Mouse (Mus musculus) kidney, postnatal 10 days (tissue): Measurements from ENCODE around the gene Lrwd1.
"Not testable (repeated sequence)": the region's sequence is repeated elsewhere in the genome, so short reads cannot be mapped to it uniquely, and the experiment has no call there.

Experiments
- DNase-seq: peaks from one replicate; pipeline ENCODE4 v3.0.0; 2021; ENCODE audit warnings: mixed read lengths

Lrwd1 gene

DNA sequence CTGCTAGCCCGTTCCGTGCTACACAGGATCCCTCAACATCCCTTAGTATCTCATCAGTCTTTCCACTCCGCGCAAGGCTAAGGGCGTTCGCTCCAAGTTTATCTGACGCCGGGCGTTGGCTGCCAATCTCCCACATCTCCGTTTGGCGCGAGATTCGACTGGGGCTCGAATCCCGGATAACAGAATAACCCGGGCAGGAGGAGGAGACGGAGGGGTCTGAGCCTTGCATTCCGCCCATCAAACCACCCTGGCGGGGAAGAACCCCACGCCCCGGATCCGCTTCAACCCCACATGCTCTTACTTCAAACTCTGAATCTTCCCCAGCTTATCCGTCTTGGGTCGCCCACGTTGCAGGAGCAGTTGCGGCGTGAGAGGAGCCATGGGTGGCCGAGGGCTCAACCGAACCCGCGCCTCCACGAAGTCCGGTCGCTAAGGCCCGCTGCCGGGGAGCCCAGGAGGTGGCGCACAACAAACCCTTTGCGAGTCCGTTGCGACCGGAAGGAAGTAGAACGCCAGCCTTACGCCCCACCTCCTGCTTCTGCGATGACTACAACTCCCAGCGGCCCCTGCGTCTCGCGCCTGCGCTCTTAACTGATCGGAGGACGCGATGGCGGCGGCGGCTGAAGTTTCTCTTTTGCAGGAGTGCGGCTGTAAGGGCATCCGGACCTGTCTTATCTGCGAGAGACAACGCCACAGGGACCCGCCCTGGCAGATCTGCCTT lies at the start of gene Lrwd1, which contains the start of gene Alkbh4:
Gene Lrwd1 (minus strand): TSS at position 504 of the 721 bp plus-strand sequence.
Gene Alkbh4 (plus strand): TSS at position 576 of the 721 bp plus-strand sequence.
- peak; percentile 98 for DNase-seq

DNA sequence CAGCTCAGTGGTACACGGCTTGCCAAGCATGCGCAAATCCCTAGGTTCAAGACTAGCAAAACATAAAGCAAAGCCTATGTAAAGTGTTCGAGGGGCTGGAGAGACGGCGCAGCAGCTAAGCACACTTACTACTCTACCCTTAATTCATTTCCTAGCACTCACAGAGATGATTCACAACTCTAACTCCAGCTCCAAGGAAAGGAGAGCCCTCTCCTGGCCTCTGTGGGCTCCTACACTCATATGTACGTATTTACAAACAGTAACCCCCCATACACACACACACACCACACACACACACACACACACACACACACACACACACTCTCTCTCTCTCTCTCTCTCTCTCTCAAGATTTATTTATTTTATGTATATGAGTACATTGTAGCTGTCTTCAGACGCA lies 47.9 kb upstream of the Lrwd1 start:
- no peak for DNase-seq

DNA sequence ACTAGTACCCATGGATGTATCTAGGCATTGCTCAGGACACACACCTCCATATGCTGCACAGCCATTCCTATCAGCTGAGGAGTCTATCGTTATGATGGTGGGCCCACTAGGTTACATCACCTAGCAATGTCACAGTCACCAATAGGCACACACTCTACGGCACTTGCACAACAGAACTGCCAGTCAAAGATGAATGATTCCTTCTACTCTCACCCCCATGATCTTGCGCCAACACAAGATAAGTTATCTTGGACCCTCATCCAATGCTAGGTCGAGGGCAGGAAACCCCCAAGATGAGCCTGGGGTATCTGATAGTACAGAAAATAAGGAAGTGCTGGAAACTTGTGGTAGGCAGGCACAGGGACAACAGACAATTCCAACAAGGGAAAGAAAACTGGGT lies 47.0 kb upstream of the Lrwd1 start:
- no peak for DNase-seq

DNA sequence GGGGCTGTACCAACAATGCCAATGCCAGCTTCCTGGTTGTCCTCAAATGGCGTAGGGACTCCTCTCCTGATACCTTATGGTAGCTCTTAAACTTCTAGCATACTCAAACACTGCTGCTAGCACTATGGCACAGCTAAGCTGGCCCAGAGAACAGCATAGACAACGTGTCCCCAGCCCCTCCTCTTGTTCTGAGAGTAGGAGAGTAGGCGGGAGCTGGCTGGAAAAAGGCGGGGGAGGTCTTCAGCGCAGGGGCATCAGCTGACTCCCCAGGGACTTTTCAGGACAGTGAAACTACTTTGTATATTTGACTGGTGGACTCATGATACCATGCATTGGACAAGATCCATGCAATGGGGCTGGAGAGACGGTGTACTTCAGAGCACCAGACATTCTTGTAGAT lies 46.2 kb upstream of the Lrwd1 start:
- DNase-seq, result no peak

DNA sequence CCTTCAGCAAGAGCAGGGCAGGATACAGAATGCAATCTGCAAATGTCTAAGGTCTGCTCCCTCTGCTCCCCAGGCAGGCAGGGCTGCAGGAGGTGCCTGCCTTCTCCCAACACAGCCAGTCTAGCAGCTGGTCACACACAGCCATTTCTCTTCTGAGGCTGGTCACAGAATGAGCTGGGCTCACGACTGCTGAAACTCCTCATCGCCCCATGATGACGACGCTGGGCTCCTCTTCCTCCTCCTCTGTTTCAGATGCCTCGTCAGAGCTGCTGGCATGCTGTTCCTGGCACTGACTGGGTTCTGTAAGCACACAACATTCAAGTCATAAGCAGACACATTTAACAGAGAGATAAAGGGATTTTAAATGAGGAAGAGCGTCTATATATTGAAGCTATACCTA lies 45.3 kb upstream of the Lrwd1 start:
- DNase-seq, result no peak

DNA sequence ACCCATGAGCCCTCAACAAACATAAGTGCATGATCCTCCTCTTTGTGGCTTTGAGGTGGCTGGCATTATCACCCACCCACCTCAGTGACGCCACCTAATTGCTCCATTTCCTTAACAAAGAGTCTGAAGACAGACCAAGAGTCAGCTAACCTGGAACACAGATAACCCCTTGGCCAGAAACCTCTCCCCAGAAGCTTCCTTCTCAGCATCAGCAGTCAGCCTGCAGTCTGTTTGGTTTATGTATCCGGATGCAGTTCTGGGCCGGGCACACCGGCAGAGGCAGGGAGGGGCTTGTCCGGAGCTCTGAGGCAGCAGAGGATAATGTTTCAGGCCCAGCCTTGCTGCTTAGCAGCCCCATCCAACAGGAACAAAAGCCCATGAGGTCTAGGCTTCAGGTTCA lies 43.7 kb upstream of the Lrwd1 start:
- DNase-seq, result no peak

DNA sequence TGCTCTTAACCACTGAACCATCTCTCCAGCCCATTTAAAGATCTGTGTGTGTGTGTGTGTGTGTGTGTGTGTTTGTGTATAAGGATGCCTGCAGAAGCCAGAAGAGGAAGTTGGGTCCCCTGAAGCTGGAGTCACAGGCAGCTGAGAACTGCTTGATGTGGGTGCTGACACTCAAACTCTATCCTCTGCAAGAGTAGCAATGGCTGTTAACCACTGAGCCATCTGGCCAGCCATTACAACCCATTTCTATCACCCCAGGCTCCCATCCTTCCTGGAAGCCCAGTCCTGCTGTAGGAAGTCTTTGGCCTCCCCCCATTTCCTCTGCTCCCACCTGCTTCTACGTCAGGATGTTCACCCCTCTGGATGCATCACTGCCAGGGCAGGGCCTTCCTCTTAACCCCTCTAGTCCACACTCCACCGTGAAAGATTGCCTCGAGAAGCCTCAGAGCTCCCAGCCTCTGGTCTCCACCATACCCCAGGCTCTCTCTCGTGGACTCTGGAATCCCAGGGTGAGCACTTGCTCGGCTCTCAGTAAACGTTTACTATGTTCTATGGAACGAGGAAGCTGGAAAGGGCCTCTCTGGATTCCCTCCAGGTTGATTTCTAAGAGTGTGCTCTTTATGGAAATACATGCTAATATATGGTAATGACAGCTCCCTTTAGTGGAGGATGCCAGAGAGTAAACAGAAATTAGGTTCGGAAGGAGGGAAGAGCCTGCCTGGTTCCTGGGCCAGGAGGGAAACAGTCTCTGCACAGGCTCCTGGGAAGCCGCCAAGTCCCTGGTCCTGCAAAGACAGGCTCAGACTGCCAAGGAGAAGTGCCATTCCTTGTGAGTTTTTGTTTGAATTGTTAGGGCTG lies 38.0 kb upstream of the Lrwd1 start:
- DNase-seq, result peak; percentile 79

DNA sequence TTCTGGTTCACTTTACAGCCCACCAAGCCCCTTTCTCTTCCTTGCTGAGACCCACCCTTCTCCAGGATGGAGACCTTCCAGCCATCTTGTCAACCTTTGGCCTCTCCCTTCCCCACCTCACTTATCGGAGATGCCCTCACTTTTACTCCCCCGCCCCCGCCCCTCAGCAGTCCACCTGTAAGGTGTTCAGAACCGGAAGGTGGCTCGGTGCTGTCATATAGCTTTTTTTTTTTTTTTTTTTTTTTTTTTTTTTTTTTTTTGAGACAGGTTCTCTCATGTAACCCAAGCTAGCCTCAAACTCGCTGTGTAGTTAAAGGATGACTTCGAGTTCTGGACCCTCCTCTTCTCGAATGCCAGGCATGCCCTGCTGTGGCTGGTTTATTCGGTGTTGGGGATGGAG lies 37.1 kb upstream of the Lrwd1 start:
- DNase-seq, result no peak

DNA sequence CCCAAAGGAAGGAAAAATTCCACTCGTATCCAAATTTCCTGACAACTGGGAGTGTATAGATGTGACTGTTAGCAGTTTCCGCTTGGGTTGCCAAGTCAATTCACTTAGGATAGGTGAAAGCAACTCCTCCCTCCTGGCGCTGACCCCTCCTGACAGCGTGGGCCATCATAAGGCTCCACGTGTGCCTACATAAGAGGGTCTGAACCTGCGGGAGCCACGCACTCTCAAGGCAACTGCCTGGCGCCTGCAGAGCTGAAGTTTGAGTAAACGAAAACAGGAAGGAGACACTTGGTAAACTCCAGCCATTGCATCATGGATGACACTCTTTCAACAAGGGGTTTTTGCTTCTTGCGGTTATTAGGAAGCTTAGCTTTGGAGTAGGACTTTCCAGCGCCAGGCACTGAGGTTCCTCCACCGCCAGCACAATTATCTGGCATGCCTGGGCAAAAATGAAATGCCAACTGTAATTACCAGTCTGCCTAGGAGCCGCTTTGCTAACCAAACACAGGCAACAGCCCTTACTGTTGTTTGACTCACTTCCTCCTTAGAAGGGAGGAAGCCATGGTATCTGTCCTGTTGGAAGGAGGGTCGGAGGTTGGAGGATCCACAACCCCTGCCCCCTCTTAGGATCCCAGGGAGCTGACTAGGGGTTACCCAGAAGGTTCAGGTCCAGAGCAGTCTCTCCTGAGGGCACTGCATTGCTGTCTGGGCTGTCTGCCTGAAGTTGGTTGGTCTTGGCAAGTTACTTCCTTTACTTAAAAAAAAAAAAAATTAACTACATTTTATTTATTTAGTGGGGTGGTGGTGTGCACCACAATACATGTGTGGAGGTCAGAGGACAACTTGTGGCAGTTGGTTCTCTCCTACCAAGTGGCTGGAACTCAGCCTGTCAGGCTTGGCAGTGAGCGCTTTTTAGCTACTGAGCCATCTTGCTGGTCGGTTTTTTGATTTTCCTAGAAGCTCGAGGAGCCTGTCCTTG lies 35.8 kb upstream of the Lrwd1 start:
- DNase-seq, result no peak

DNA sequence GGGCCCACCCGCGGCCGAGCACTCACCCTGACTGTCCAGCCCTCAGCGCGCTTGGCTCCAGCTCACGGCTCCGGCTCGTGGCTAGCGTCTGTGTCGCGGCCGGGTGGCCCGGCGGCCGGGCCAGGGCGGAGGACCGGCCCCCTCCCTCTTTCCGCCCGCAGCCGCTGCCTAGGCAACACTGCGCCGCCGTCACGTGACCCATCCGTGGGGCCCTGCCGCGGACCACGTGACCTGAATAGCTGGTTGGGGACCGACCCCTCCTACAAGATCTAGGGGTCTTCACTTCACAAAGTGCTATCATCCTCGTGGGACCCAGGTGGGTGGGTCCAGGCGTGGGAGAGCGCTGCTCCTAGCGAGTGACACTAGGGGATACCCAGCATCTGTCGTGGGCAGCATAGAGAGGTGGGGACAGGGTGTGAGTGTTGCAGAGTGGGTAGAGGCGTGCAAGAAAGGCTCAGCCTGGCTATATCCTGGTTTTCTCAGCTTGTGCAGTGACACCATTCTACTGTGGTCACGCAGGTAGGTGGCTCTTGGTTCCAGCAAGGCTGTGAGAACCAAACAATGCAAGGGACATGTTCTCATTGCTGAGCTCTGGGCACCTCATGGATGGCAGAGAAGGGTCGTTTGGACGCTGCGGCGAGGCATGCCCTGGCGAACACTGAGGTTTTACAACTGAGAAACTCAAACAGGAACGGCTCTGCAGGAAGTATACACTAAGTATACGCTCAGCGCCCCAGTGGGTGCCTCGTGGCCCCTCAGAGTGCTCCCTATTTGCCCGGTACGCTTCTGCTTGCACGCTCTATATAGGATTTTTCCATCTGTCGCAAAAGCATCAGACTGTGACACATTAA lies 34.9 kb upstream of the Lrwd1 start, which contains the start of gene Orai2:
Gene Orai2 (minus strand): TSS at position 202 of the 851 bp plus-strand sequence.
- peak; percentile 91 for DNase-seq

DNA sequence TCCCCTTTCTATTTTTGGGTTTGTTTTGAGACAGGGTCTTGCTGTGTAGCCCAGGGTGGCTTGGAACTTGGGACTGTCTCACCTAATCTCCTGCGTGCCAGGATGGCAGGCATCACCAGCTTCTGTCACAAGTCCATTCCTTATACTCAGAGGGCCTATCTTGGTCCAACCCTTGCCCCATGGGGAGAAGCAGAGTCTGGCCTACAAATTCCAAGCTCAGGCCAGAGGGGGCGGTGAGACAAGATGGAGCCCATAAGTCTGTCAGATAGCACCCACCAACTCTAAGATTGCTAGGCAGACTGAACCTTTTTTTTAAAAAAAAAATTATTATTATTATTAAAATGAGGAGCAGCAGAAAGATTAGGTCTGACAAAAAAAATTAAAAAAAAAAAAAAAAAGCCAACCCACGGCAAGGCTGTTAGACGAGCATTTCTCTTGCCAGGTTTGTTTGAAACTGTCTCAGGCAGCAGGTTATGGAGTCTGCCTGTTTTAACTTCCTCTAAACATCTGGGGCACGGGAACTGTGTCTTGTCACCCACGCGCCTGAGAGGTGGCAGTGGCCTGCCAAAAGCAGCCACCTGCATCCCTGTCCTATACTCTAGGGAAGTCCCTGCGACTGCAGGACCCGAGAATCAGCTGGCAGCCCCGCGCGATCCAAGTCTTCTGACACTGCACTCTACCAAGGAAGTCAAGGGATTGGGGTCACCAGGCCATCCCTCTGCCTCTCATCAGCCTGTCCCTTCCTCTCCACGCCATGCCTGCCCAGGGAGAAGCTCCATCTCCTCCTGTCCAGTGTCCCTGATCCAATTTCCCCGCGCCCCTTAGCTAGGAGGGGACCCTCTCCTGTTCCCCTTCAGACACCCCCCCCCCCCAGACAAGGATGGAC lies 34.0 kb upstream of the Lrwd1 start:
- DNase-seq, result peak; percentile 55

DNA sequence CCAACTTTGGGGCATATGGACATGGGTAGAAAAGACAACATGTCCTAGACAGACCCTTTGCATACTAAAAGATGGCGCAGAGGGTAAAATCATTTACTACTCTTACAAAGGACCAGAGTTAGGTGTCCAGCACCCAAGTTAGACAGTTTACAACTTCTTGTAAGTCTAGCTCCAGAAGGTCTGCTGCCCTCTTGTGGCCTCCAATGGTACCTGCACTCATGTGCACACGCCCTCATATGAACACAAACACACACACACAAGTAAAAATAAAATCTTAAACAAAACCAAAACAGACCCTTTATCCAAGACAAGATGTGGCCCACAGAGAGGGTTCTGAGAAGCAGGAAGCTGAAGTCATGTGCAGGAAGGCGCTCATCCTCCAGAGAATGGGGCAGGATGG lies 32.2 kb upstream of the Lrwd1 start:
- no peak for DNase-seq

DNA sequence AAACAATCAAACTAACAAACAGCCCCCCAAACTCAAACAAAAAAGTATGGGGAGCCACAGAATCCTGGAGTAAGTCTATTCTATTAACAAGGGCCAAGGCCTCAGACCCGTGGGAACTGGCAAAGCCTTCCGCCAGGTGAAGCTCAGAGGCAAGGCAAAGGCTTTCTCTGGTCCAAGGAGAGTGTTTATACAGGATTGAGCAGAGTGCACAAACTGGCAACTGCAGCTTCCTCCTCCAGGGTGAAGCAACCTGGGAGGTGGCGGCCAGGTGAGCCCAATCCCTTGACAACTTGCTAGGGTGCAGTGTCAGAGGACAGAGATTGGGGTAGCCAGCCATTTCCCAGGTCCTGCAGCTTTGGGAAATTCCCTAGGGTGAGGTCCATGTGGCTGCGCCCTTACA lies 31.4 kb upstream of the Lrwd1 start:
- no peak for DNase-seq

DNA sequence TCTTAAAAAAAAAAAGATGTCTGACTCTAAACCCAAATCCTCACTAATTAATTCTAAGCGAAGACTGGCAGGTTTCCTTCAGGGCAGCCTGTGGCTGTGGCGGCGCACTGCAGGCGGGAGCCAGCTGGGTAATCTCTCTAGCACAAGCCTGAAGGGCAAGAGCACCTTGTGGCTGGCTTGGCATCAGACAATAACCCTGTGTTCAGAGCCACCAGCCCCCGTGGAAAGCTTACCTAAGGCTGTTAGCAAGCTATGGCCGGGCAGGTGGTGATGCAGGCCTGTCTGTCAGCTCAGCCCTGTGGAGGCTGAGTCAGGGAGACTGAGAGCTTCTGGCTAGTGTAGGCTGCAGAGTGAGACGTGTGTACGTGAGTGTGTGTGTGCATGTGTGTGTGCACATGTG lies 29.4 kb upstream of the Lrwd1 start:
- no peak for DNase-seq

DNA sequence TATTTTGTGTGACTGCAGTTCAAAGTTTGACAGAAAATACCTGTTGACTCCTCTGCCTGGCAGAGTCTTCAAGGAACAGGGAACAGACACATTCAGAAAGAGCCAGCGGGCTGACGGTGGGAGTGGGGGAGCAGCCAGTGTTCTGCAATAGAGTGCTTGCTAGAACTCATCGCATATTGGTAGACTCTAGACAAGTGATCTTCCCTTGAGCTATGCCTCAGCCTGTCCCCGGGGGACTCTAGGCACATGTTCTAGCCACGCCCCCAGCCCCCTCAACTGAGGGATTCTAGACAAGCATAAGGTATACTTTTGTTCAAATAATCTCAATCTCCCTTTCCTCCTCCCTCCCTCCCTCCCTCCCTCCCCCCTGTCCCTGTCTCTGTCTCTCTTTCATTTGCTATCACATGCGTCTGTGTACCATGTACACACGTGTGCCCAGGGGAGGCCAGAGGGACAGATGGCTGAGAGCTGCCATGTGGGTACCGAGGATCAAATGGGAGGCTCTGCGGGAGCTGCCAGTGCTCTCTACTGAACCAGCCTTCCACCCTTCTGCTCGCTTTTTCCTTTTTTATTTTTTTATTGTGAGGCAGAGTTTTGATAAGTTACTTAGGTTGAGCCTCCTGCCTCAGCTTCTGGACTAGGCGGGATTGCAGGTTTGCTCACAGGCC lies 28.1 kb upstream of the Lrwd1 start:
- DNase-seq, result no peak

DNA sequence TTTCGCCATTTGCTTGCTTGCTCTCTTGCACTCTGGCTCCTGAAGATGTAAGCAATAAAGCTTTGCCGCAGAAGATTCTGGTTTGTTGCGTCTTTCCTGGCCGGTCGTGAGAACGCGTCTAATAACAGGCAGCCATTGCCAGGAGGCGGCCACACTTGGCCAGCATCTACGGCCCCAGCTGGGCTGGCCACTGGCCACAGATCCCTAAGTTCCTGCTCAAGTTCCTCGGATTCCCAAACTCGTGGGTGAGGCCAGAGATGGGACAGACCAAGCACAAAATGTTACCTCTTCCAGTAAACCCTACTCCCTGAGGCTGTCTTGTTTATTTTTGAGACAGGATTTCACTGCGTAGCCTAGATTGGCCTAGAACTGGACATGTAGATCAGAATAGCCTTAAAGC lies 24.2 kb upstream of the Lrwd1 start:
- peak; percentile 68 for DNase-seq

DNA sequence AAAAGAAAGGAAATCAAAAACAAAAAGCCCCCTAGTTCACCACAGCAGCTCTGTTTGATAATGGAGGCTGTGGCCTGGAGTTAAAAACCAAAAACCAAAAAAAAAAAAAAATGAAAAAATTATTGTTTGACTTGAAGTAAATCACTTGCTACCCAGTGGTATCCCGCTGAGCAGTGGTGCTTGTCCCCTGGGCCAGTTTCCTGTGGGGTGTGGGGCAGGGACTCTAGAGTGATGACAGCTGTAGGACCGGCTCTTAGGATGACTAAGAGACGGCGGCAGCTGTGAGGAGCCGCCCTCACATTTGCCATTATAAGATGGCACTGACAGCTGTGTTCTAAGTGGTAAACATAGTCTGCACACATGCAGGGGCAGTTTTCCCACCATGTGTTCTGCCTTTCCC lies 19.5 kb upstream of the Lrwd1 start:
- peak; percentile 61 for DNase-seq

DNA sequence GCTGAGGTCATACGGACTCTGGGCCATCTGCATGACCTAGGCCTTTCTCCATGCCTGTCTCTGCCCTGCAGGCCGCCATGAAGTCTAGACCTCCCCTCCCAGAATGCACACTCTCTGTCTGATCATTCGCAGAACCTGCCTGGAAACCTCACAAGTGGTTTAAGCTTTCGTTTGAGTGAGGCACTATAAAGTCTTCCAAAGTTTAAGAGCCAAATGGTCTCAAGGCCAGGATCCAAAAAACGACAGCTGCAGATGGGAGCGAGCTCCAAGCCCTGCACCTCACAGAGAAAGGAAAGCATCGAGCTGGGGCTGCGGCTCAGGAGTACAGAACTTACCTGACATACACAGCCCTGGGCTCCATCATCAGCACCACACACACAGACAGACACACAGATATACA lies 16.5 kb upstream of the Lrwd1 start:
- peak; percentile 45 for DNase-seq

DNA sequence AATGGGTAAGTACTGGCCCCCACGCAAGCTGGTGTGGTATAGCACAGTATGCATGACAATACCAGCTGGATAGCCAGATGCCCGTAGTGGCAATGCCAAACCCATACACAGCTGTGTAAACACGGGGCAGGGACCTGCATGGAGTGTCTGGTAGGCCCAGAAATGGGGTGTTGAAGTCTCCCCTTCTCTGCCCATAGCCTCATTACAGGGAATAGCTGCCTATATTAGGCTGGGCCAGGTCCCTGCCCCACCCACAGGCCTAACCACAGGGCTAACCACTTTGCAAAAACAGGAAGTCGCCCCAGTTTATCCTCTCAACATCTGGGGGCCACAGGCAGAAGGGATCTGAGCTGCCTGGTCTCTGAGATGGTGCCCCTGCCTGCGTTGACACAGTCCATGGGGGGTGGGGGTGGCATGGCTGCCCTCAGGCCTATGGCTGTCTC lies 13.3 kb upstream of the Lrwd1 start:
- not testable (repeated sequence) for DNase-seq

DNA sequence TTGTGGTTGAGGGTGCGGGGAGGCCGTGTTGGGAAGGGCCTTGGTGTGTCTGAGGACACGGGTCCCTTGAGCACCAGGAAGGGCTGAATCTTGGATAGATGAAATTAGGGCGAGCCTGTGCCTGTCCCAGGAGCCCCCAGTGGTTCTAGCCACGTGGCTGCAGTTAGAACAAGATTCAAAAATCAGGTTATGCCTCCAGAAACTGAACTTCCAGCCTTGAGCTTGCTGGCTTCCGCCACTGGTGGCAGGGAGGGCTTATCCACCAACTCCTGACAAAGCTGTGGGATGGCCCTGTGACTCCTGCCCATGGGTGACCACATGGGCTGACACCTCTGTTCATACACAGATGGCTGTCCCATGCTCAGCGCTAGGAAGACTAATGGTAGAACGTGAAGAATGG lies 11.8 kb upstream of the Lrwd1 start:
- no peak for DNase-seq
